In the genomic region with DNA sequence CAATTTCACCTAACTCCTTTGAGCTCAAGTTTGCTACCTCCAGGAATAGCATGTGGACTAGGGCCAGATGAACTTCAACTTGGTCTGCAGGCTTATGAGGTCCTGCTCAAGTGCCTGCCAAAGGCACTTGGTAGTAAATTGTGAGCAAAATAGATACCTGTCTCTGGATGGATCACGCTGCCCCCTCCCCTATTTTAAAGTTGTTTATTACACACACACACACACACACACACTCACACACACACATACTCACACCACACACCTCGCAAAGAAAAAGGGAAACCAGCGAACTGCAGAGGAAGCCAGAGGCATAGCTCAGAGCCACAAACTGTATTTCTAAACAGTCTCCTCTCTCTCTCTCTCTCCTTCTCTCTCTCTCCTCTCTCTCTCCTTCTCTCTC, we compare ENCODE assay signal across 8 mouse cellular contexts. TPM values are rescaled to one million over a fixed set of nuclear protein-coding genes. Genes with fewer than 3 reads are reported as not detected.
DNase-seq lines count a peak whose midpoint lies in the region; ATAC-seq and TF ChIP-seq lines count a peak whose summit lies in the region.

No protein-coding gene starts in this region.

- H3K4me2 ChIP-seq in heart, embryonic 15.5 days, result peak overlapping the region; percentile 93
- peak overlapping the region; percentile 86 for H3K4me2 ChIP-seq in liver, embryonic 11.5 days
- peak overlapping the region; percentile 99 for H3K4me2 ChIP-seq in stomach, embryonic 16.5 days (ENCODE audit: low read depth, low read length)

- DNase-seq in kidney, adult 2 months, result peak; percentile 74
- DNase-seq in kidney, postnatal 4 days, result no peak
- no peak for DNase-seq in liver, embryonic 11.5 days (ENCODE audit: low spot score)
- DNase-seq in layer of hippocampus, postnatal 14 days (ENCODE audit: low spot score in 2 of 2), result no peak
- no peak for DNase-seq in urinary bladder, adult 2 months (ENCODE audit: low spot score)

- no peak for TF ChIP-seq POLR2A in kidney, adult 2 months (IDR thresholded peaks at IDR 0.05; ENCODE audit: low read depth, low read length)
- TF ChIP-seq POLR2A in bone marrow macrophage, adult 2 months (IDR thresholded peaks at IDR 0.05; ENCODE audit: borderline replicate concordance, low read depth, low read length), result no peak

- 11% methylated on average over 3 of the region's 3 CpGs for whole genome bisulfite sequencing in kidney, adult 2 months
- WGBS in heart, embryonic 15.5 days, result 18% methylated on average over 3 of the region's 3 CpGs
- 6% methylated on average over 3 of the region's 3 CpGs for WGBS in liver, embryonic 11.5 days
- WGBS in stomach, embryonic 16.5 days, result 26% methylated on average over 3 of the region's 3 CpGs

- H3K27ac ChIP-seq in kidney, adult 2 months (ENCODE audit: insufficient read depth, low read depth, low read length), result peak overlapping the region; percentile 98
- H3K27ac ChIP-seq in bone marrow macrophage, adult 2 months (ENCODE audit: insufficient read depth, low read depth, low read length), result peak overlapping the region; percentile 33
- H3K27ac ChIP-seq in heart, embryonic 15.5 days, result peak overlapping the region; percentile 98
- H3K27ac ChIP-seq in liver, embryonic 11.5 days (ENCODE audit: low read depth, low read length), result no peak overlapping the region
- no peak overlapping the region; the same call in 1 of the 2 replicates for H3K27ac ChIP-seq in stomach, embryonic 16.5 days (ENCODE audit: low read length)

- H3K9me3 ChIP-seq in heart, embryonic 15.5 days (replicated peaks), result no peaks in the 10 kb centered on the region
- no peaks in the 10 kb centered on the region for H3K9me3 ChIP-seq in liver, embryonic 11.5 days (ENCODE audit: control insufficient read depth, low read length)
- H3K9me3 ChIP-seq in stomach, embryonic 16.5 days (replicated peaks; ENCODE audit: control insufficient read depth, low read length), result no peaks in the 10 kb centered on the region

- no peaks in the 10 kb centered on the region for H3K27me3 ChIP-seq in kidney, adult 2 months (replicated peaks; ENCODE audit: control insufficient read depth, insufficient read depth, low read length)
- no peaks in the 10 kb centered on the region for H3K27me3 ChIP-seq in heart, embryonic 15.5 days
- peaks cover 41% of the 10 kb centered on the region for H3K27me3 ChIP-seq in liver, embryonic 11.5 days (replicated peaks; ENCODE audit: control insufficient read depth, insufficient read depth, low read length)
- no peaks in the 10 kb centered on the region for H3K27me3 ChIP-seq in stomach, embryonic 16.5 days (ENCODE audit: control insufficient read depth, insufficient read depth, low read length)

- H3K4me3 ChIP-seq in kidney, adult 2 months (ENCODE audit: insufficient read depth, low read depth, low read length), result peak overlapping the region; percentile 91
- peak overlapping the region; percentile 84 for H3K4me3 ChIP-seq in bone marrow macrophage, adult 2 months (ENCODE audit: insufficient read depth, low read length)
- H3K4me3 ChIP-seq in heart, embryonic 15.5 days, result peak overlapping the region; percentile 75
- peak overlapping the region; percentile 68; the same call in 1 of the 2 replicates for H3K4me3 ChIP-seq in liver, embryonic 11.5 days (ENCODE audit: low read depth, low read length)
- peak overlapping the region; percentile 84 for H3K4me3 ChIP-seq in stomach, embryonic 16.5 days (replicated peaks; ENCODE audit: low read length)

- H3K36me3 ChIP-seq in kidney, adult 2 months (ENCODE audit: control insufficient read depth, insufficient read depth, low read length), result no peaks in the 10 kb centered on the region
- H3K36me3 ChIP-seq in heart, embryonic 15.5 days, result no peaks in the 10 kb centered on the region
- no peaks in the 10 kb centered on the region for H3K36me3 ChIP-seq in liver, embryonic 11.5 days (ENCODE audit: control insufficient read depth, insufficient read depth, low read length)
- no peaks in the 10 kb centered on the region for H3K36me3 ChIP-seq in stomach, embryonic 16.5 days (ENCODE audit: control insufficient read depth, insufficient read depth, low read length)

- H3K9ac ChIP-seq in heart, embryonic 15.5 days, result peak overlapping the region; percentile 87
- no peak overlapping the region for H3K9ac ChIP-seq in liver, embryonic 11.5 days (ENCODE audit: low read depth, low read length)
- peak overlapping the region; percentile 98; the same call in 1 of the 2 replicates for H3K9ac ChIP-seq in stomach, embryonic 16.5 days (ENCODE audit: low read length)

- TF ChIP-seq CTCF in kidney, adult 2 months (conservative IDR thresholded peaks at IDR 0.05; ENCODE audit: insufficient read depth, insufficient read length, low read depth, low read length), result no peak
- no peak for TF ChIP-seq CTCF in bone marrow macrophage, adult 2 months (IDR thresholded peaks at IDR 0.05; ENCODE audit: low read depth, low read length)

- ATAC-seq in heart, embryonic 15.5 days (replicated peaks; ENCODE audit: insufficient number of reproducible peaks, insufficient read depth, low FRiP score, low read depth), result no peak
- no peak for ATAC-seq in liver, embryonic 11.5 days (replicated peaks; ENCODE audit: low FRiP score)
- ATAC-seq in stomach, embryonic 16.5 days (ENCODE audit: insufficient read depth, low FRiP score), result no peak

- peaks cover 10% of the 10 kb centered on the region; the same call in 1 of the 2 replicates for H3K4me1 ChIP-seq in kidney, adult 2 months (ENCODE audit: control insufficient read depth, insufficient read depth, low read length)
- H3K4me1 ChIP-seq in bone marrow macrophage, adult 2 months (ENCODE audit: control insufficient read depth, insufficient read depth, low read length), result peaks cover 8% of the 10 kb centered on the region
- peaks cover 46% of the 10 kb centered on the region for H3K4me1 ChIP-seq in heart, embryonic 15.5 days (replicated peaks)
- H3K4me1 ChIP-seq in liver, embryonic 11.5 days (replicated peaks; ENCODE audit: control insufficient read depth, insufficient read depth, low read length), result peaks cover 10% of the 10 kb centered on the region
- peaks cover 21% of the 10 kb centered on the region for H3K4me1 ChIP-seq in stomach, embryonic 16.5 days (ENCODE audit: control insufficient read depth, insufficient read depth, low read length)

RNA-seq across cellular contexts. Expression of a gene that starts 2.1 kb away (rescaled TPM):
- polyA plus RNA-seq in kidney, adult 2 months (2012; rRNA removed), result not detected in 2 replicates
- polyA plus RNA-seq in bone marrow macrophage, adult 2 months (2012; ENCODE audit: insufficient read depth, insufficient read length, missing spikeins), result not detected in 2 replicates
- polyA plus RNA-seq in heart, embryonic 15.5 days (2015; fragmentation: Nextera tagmentation; extraction: Ambion mirVana), result not detected in 2 replicates
- not detected in 2 replicates for polyA plus RNA-seq in liver, embryonic 11.5 days (2014; fragmentation: Nextera tagmentation; extraction: Ambion mirVana)
- polyA plus RNA-seq in stomach, embryonic 16.5 days (2015; fragmentation: Nextera tagmentation; extraction: Ambion mirVana), result not detected in 2 replicates
- total RNA-seq in layer of hippocampus, postnatal 14 days (2021), result not detected
- polyA plus RNA-seq in urinary bladder, adult 2 months (2012; rRNA removed), result not detected in 2 replicates

RNA-seq across cellular contexts. Expression of a gene that starts 2.5 kb away (rescaled TPM):
- 11.7 and 13.0 TPM in 2 replicates for polyA plus RNA-seq in kidney, adult 2 months (2012; rRNA removed)
- 41.0 and 47.5 TPM in 2 replicates for polyA plus RNA-seq in bone marrow macrophage, adult 2 months (2012; ENCODE audit: insufficient read depth, insufficient read length, missing spikeins)
- 0.66 and 0.82 TPM in 2 replicates for polyA plus RNA-seq in heart, embryonic 15.5 days (2015; fragmentation: Nextera tagmentation; extraction: Ambion mirVana)
- polyA plus RNA-seq in liver, embryonic 11.5 days (2014; fragmentation: Nextera tagmentation; extraction: Ambion mirVana), result 0.38 and 0.42 TPM in 2 replicates
- 1.3 and 1.5 TPM in 2 replicates for polyA plus RNA-seq in stomach, embryonic 16.5 days (2015; fragmentation: Nextera tagmentation; extraction: Ambion mirVana)
- total RNA-seq in layer of hippocampus, postnatal 14 days (2021), result 10 to 100 TPM; 38.0 to 40.8 TPM
- polyA plus RNA-seq in urinary bladder, adult 2 months (2012; rRNA removed), result 15.2 and 22.9 TPM in 2 replicates

RNA-seq across cellular contexts. Expression of a gene that starts 54.0 kb away (rescaled TPM):
- not detected in 2 replicates for polyA plus RNA-seq in kidney, adult 2 months (2012; rRNA removed)
- not detected in 2 replicates for polyA plus RNA-seq in bone marrow macrophage, adult 2 months (2012; ENCODE audit: insufficient read depth, insufficient read length, missing spikeins)
- polyA plus RNA-seq in heart, embryonic 15.5 days (2015; fragmentation: Nextera tagmentation; extraction: Ambion mirVana), result not detected in 2 replicates
- not detected in 2 replicates for polyA plus RNA-seq in liver, embryonic 11.5 days (2014; fragmentation: Nextera tagmentation; extraction: Ambion mirVana)
- not detected in 2 replicates for polyA plus RNA-seq in stomach, embryonic 16.5 days (2015; fragmentation: Nextera tagmentation; extraction: Ambion mirVana)
- under 1 TPM; 0.36 to 0.65 TPM for total RNA-seq in layer of hippocampus, postnatal 14 days (2021)
- polyA plus RNA-seq in urinary bladder, adult 2 months (2012; rRNA removed), result not detected in 2 replicates

Comparison
In these comparisons a context has a peak if more than half of its experiments do, and no peak if none do; other contexts are left out.
1. H3K27ac ChIP-seq: peak in kidney, adult 2 months (single experiment), bone marrow macrophage, adult 2 months (single experiment) and heart, embryonic 15.5 days (single experiment); none in liver, embryonic 11.5 days (single experiment) and stomach, embryonic 16.5 days (single experiment).
2. Peak in every context shown above with its lines, with median percentiles within 50 percentile points of each other: H3K4me3 ChIP-seq and H3K4me2 ChIP-seq.